Mouse (Mus musculus) retina, postnatal 7 days (tissue): ENCODE measurements around the gene Rwdd2a.
A peak's percentile ranks its signal among the peaks of the same experiment; 100 is the strongest.
"Not testable (repeated sequence)": the region's sequence is repeated elsewhere in the genome, so short reads cannot be mapped to it uniquely, and the experiment has no call there.

Experiments
- DNase-seq: peaks from one replicate; pipeline ENCODE4 v3.0.0-alpha.2; 2012; ENCODE audit warnings: low read depth, low spot score

Rwdd2a gene

GRCm38 (mm10) chr9:86592676-86593668, 21.2 kb downstream of the Rwdd2a start:
- peak; percentile 32 for DNase-seq

- DNase-seq, result not testable (repeated sequence)
Measured at GRCm38 (mm10) chr9:86594357-86594767, 22.6 kb downstream of the Rwdd2a start.

- not testable (repeated sequence) for DNase-seq
Measured at GRCm38 (mm10) chr9:86596983-86597382, 25.2 kb downstream of the Rwdd2a start.

GRCm38 (mm10) chr9:86599723-86600303, 28.0 kb downstream of the Rwdd2a start:
- DNase-seq, result no peak

- no peak for DNase-seq
Measured at GRCm38 (mm10) chr9:86605776-86606175, 34.0 kb downstream of the Rwdd2a start.

- no peak for DNase-seq
Measured at GRCm38 (mm10) chr9:86612091-86612490, 40.3 kb downstream of the Rwdd2a start.

- DNase-seq, result no peak
Measured at GRCm38 (mm10) chr9:86615765-86616164, 44.0 kb downstream of the Rwdd2a start.

- no peak for DNase-seq
Measured at GRCm38 (mm10) chr9:86617837-86618492, 46.2 kb downstream of the Rwdd2a start.

- DNase-seq, result no peak
Measured at GRCm38 (mm10) chr9:86619341-86620139, 47.7 kb downstream of the Rwdd2a start.

GRCm38 (mm10) chr9:86622062-86622461, 50.3 kb downstream of the Rwdd2a start:
- DNase-seq, result no peak

- DNase-seq, result no peak
Measured at GRCm38 (mm10) chr9:86624039-86624438, 52.2 kb downstream of the Rwdd2a start.
